Mouse (Mus musculus): ENCODE results near the gene Cyp2d10.

DNA sequence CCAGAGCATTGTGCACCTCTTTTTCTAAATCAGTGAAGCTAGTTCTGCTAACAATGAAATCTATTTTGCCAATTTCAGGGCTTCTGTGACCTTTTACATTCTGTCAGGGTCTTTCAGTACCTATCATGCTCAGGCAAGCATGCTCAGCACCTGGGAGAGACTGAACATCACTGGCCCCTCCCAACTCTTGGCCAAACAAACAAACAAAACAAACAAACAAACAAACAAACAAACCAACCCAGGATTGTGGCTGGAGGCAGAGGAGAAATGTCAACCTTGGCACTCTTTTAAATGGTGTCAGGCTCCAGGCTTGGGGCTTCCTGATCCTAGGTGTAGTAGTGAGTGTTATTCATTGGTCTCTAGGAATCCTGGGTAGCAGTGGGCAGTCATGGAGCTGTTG is 26.1 kb upstream of the Cyp2d10 start, which contains the start of gene Cyp2d9:
- TF ChIP-seq CTCF (IDR thresholded peaks at IDR 0.05; ENCODE audit: extremely low read depth, insufficient read depth, insufficient read length, insufficient replicate concordance) (no peak), POLR2A (IDR thresholded peaks at IDR 0.05; ENCODE audit: low read depth, low read length) (no peak)

Data from spleen, adult 2 months (tissue).